Mouse (Mus musculus): ENCODE data around the gene Gpc5. TPM values are rescaled to one million over a fixed set of nuclear protein-coding genes. Genes with fewer than 3 reads are reported as not detected.

Gene Gpc5
- total RNA-seq, 2 experiments from 2014 or later: 38.3 to 42.3 TPM

DNA sequence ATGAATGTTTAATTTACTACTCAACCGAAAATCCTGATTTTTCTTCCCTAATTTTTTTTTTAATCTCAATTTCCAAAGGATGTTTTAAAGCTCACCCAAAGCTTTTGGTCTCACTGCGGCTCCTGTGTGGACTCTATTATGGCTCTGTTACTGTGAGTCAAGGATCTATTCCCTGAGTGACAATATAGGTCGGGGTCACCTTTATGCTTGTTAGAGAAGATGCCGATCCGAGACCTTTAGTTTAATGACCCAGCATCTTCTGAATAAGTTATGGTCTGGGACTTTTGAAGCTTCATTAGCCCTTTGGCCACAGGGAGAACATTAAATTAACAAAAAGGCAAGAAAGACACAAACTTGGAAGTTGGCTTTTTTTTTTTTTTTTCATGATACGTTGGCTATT lies 408.8 kb downstream of the Gpc5 start:
- no peak for DNase-seq (ENCODE audit: low spot score in 2 of 2)
- no peak for TF ChIP-seq CTCF (conservative IDR thresholded peaks at IDR 0.05)
- Histone ChIP-seq H3K27ac (no peak overlapping the region), H3K4me3 (no peak overlapping the region)

DNA sequence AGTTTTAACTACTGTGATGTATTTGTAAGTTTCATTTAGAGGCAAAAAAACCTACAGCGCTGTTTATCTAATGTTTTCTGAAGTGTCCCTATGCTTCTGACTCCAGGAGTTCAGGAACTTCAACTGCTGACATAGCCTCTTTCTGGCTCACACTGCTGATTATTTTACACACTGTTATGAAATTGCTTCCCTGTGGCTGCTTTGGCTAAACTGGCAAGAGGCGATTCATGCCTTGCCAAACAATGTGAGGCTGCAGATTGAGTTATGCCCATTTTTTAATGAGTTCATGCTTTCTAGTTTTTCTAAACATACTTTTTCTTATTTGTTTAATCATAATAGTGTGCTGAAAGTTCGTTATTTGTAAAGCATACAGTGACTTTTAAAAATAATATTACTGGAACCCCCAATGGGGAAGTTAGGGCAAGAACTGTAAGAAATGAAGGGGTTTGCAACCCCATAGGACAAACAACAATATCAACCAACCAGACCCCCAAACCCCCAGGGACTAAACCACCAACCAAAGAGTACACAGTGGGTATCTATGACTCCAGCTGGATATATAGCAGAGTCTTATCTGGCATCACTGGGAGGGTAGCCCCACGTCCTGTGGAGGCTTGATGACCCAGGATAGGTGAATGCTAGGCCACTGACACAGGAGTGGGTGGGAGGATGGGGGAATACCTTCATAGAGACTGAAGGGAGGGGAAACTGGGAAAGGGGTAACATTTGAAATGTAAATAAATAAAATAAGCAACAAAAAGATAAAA lies 454.7 kb downstream of the Gpc5 start:
- H3K4me3 ChIP-seq: no peak overlapping the region
- no peak for TF ChIP-seq CTCF (conservative IDR thresholded peaks at IDR 0.05)
- DNase-seq (ENCODE audit: low spot score in 2 of 2): no peak
- no peak overlapping the region for H3K27ac ChIP-seq

DNA sequence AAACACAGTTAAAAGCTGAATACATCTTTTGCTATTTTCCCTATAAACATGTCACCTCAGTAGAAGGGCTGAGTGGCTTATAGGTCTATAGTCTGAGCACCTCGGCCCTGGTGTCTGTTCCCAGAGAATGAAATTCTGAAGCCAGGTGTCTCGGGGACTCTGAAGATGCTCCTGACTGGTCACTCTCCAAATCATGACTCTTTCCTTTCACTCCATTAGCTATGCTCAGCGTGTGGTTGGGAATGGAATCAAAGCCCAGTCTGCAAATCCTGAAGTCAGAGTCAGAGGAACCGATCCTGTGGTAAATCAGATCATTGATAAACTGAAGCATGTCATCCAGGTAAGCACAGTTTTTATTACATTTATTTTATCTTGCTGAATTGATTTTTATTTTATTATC lies 460.0 kb downstream of the Gpc5 start:
- DNase-seq (ENCODE audit: low spot score in 2 of 2): no peak
- Histone ChIP-seq H3K4me3 (no peak overlapping the region), H3K27ac (no peak overlapping the region)
- TF ChIP-seq CTCF (conservative IDR thresholded peaks at IDR 0.05): no peak

- no peak for DNase-seq (ENCODE audit: low spot score in 2 of 2)
- H3K4me3 ChIP-seq: no peak overlapping the region
- H3K27ac ChIP-seq: no peak overlapping the region
- TF ChIP-seq CTCF (conservative IDR thresholded peaks at IDR 0.05): no peak
These were observed 488.6 kb downstream of the Gpc5 start for GRCm38 (mm10) chr14:115580466-115581255.

- Histone ChIP-seq H3K27ac (no peak overlapping the region), H3K4me3 (no peak overlapping the region)
- no peak for DNase-seq (ENCODE audit: low spot score in 2 of 2)
- no peak for TF ChIP-seq CTCF (conservative IDR thresholded peaks at IDR 0.05)
These were observed 489.2 kb downstream of the Gpc5 start for GRCm38 (mm10) chr14:115581256-115581633.

- peak; percentile 83 for TF ChIP-seq CTCF (conservative IDR thresholded peaks at IDR 0.05)
- peak; percentile 10 to 19 for DNase-seq (ENCODE audit: low spot score in 2 of 2)
- Histone ChIP-seq H3K4me3 (no peak overlapping the region), H3K27ac (no peak overlapping the region)
These were observed 508.4 kb downstream of the Gpc5 start for GRCm38 (mm10) chr14:115600259-115601029.

DNA sequence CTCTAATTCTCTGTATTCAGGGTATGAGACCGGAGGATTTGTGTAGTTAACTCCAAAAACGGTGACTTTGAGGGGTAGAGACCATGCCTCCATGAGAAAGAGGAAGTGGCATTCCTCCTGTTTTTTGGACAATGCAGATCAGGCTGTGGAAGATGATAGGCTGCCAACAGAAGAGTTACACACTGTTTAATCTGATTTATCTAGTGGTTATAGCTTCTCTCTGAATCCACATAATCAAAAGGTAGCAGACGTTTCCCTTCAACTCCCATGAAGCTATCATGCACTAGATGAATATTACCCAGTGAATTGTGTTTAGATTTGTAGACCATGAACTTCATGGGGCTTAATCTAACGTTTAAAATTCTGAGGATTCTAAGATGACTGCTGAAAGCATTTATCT lies 522.1 kb downstream of the Gpc5 start:
- Histone ChIP-seq H3K4me3 (no peak overlapping the region), H3K27ac (no peak overlapping the region)
- no peak for TF ChIP-seq CTCF (conservative IDR thresholded peaks at IDR 0.05)
- DNase-seq (ENCODE audit: low spot score in 2 of 2): no peak

GRCm38 (mm10) chr14:115616305-115616704 lies 524.3 kb downstream of the Gpc5 start:
- no peak for DNase-seq (ENCODE audit: low spot score in 2 of 2)
- Histone ChIP-seq H3K27ac (no peak overlapping the region), H3K4me3 (no peak overlapping the region)
- no peak for TF ChIP-seq CTCF (conservative IDR thresholded peaks at IDR 0.05)

DNA sequence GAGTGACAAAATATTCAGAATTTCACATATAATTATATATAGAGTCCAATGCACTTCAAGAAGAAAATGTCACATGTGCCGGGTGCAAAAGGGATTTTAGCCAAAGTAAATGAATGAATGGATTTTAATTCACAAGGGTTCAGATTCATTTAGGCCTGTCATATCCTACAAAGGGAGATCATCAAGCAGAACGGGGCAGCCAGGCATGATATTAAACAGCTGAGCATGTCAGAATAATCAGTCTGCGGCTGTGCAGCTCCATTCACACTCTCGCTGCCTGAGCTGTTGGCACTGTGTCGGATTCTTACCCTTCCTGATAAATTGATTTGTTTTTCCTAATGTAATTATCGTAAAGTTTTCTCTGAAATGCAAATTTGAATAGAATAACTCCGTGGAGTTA lies 524.8 kb downstream of the Gpc5 start:
- DNase-seq (ENCODE audit: low spot score in 2 of 2): no peak
- Histone ChIP-seq H3K4me3 (no peak overlapping the region), H3K27ac (no peak overlapping the region)
- TF ChIP-seq CTCF (conservative IDR thresholded peaks at IDR 0.05): no peak

DNA sequence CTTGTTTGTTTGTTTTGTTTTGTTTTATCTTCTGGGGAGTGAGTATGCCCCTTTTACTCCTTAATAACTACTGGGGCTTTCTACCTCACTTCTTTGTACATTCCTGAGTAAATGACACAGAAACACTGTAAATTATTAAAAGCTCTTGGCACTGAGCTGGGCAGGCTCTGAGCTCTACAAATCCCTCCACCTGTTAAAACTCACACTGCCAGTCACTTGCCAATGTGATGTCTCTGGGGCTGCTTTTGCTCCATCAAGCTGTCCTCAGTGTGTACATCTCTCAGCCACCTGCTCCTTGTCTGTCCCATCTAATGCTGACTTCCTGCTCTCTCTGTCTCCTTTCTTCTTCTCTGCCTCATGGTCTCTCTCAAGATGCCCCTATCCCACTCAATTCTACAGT lies 528.5 kb downstream of the Gpc5 start:
- Histone ChIP-seq H3K27ac (no peak overlapping the region), H3K4me3 (no peak overlapping the region)
- DNase-seq (ENCODE audit: low spot score in 2 of 2): no peak
- TF ChIP-seq CTCF (conservative IDR thresholded peaks at IDR 0.05): no peak

- Histone ChIP-seq H3K27ac (no peak overlapping the region), H3K4me3 (no peak overlapping the region)
- DNase-seq (ENCODE audit: low spot score in 2 of 2): no peak
- TF ChIP-seq CTCF (conservative IDR thresholded peaks at IDR 0.05): no peak
These were observed 539.3 kb downstream of the Gpc5 start for GRCm38 (mm10) chr14:115631160-115631898.

- H3K4me3 ChIP-seq: no peak overlapping the region
- TF ChIP-seq CTCF (conservative IDR thresholded peaks at IDR 0.05): no peak
- no peak for DNase-seq (ENCODE audit: low spot score in 2 of 2)
- H3K27ac ChIP-seq: no peak overlapping the region
These were observed 541.3 kb downstream of the Gpc5 start for GRCm38 (mm10) chr14:115633311-115633710.
